Mouse (Mus musculus): ENCODE measurements around the gene Btk.
A peak's percentile ranks its signal among the peaks of the same experiment; 100 is the strongest.
"Not testable (repeated sequence)": the region's sequence is repeated elsewhere in the genome, so short reads cannot be mapped to it uniquely, and the experiment has no call there.

Gene Btk

DNA sequence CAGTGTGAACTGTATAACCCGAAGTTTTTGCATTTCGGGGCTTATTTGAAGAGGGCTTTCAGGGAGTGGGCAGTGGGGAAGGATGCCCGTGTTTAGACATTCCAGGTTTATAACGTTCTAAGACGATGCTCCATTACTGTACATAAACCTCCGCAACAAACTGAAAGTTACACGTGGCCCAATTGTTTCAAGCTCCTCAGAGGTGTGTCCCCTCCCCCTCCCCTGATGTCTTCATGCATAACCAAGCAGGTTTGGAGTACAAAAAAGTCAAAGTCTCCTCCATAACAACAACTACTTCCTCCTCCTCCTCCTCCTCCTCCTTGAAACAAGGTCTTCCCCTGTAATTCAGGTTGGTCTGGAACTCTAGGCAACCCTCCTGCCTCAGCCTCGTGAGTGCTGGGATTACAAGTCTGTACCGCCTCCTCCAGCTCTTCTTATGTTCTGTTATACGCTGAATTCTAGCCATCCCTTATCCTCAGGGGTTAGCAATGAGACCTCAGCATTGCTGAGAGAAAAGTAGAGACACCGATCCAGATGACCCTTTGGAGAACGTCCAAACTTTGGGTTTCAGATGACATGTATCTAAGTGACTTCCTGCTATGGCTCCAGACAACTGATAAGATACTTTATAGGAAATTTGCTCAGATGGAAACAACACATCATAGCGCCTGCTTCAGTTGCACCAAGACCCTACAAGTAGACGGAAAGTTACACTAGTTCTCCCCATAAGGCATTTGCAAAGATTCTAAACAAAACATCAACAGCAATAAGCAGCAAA, 2.7 kb downstream of the Btk start:
- DNase-seq, result no peak

DNA sequence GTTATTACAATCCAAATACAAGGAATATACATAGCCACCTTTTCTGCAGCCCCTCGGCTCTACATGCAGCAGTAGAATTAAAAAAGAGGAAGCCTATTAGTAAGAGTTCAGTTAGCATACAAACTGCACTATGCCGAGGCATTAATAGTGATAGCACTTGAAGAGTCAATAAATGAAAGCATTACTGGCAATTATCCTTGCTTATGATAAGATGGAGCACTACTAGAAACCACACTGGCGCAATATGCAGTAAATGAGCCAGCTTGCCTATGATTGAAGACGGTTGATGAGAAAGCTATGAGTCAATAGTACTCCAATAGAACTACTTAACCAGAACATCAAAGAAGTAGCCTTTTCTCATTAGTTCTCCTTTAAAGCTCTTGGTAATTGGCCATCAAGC, 5.5 kb downstream of the Btk start:
- DNase-seq, result no peak

DNA sequence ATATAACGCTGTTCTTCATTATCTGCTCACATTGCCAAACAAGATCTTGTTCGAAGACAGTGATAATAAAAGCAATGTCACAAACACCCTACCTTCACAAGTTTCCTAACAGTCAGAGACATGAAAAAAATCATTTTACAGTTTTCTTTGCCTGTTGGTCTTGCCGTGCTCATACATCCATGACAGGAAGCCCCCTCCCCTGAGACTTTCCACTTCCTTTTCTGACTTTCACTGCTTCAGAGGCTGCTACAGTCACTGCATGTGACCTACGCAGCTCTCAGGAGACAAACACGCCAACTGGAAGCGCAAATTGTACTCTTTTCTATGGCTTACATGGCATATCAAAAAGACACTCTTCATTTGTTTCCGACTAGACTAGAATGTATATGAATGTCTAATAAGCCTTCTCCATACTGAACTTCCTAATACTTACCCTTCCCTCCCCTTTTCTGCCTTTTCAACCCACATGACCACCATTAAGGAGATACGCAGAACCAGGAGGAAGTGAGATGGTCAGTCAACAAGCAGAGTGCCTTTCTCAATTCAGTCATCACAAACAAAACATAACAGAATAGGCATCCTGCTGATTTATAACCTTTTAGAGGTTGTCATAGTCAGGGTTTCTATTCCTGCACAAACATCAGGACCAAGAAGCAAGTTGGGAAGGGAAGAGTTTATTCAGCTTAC, 16.7 kb downstream of the Btk start:
- no peak for DNase-seq

DNA sequence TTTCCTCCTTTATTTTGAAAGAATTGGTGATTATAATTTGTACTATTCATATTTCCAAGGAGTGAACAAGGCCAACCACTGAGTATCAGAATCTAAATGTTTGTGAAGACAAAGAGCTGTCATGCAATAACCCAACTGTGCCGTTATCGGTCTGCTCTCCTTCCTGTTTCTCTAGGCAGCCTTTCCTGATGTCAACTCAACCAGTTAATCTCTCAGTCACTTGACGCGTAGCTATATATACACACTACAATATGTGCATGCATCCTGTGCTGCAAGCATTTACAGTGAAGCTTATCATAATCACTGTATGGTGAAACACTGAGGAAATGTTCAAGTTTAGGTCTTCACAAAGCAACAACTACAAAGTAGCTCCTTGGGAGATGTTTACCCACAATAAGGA, 19.0 kb downstream of the Btk start:
- no peak for DNase-seq

DNA sequence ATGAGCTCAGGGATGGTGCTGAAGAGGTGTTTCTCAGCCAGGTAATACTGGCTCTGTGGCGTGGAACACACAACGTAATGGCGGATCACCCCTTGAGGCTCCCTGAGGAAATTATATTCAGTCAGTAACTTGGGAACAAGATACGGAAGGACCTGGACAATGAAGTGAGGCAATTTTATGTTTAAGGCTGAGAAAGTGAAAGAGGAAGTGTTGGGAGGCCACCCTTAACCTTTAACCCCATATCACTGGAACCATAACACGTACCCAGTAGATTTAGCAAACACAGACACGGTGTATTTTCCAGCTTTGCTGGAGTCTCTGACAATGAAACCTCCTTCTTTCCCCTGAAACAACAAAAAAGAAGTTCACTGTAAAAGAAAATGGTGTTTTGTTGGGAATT, 28.9 kb downstream of the Btk start:
- no peak for DNase-seq

DNA sequence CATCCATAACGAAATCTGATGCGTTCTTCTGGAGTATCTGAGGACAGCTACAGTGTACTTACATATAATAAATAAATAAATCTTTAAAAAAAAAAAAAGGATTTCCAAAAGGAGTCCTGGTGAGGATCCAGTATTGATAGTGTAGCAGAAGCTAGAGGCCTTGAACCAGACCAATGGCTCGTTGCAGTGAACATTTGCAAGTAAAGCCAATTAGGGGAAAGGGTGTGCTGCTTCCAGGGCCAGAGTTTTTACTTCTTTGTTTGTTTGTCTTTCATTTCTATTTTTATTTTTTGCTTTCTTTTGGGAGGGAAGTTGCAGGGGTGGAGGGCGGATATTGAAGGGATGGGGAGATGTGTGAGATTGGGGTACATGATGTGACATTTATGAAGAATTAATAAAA, 30.0 kb downstream of the Btk start:
- DNase-seq, result no peak

DNA sequence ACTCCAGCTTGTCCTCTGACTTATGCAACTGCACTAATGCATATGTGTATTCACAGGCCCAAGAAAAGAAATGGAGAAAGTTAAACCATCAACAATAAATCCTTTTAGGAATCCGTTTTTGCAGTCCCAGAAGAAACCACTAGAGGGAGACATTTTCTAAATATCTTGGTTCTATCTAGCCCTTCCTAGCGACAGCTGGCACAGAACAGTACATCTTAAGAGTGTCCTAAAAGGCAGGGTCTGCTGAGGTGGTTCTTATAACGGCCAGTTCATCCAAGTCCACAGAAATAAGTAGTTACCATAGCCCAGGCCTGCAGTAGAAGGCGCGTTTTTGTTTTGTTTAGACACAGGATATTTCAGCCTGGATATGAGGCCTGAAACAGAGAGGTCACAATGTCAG, 32.5 kb downstream of the Btk start:
- peak; percentile 66 for DNase-seq

DNA sequence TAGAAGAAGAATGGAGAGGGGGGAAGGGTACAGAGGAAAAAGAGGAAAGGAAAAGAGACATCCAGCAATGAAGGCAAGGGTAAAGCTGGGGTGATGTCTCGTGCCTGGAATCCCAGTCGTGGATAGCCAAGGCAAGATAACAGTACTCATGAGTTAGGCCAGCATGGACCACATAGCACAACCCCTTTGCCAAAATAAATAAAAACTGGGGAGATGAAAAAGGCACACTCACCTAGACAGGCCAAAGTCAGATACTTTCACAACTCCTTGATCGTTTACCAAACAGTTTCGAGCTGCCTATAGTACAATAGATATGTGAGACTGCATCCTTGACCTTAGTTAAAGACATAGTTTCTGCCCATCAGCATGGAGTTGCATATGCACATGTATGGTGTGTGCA, 36.0 kb downstream of the Btk start:
- DNase-seq, result no peak

DNA sequence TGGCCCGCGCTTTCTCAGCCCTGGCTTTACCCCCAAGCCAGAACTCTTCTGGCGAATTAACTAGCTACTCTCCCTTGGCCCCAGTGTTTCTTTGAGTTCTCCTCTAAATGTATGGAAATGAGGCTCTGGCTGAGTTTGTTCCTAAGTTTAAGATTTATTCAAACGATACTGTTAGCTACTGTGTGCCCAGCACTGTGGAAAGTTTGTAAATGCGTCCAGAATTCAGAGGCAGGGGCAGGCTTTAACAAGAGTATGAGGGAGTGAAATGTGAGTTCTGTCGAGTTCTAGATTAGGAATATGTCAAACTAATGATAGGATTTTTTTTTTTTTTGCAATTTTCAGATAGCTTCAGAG, 41.4 kb downstream of the Btk start:
- DNase-seq, result no peak

DNA sequence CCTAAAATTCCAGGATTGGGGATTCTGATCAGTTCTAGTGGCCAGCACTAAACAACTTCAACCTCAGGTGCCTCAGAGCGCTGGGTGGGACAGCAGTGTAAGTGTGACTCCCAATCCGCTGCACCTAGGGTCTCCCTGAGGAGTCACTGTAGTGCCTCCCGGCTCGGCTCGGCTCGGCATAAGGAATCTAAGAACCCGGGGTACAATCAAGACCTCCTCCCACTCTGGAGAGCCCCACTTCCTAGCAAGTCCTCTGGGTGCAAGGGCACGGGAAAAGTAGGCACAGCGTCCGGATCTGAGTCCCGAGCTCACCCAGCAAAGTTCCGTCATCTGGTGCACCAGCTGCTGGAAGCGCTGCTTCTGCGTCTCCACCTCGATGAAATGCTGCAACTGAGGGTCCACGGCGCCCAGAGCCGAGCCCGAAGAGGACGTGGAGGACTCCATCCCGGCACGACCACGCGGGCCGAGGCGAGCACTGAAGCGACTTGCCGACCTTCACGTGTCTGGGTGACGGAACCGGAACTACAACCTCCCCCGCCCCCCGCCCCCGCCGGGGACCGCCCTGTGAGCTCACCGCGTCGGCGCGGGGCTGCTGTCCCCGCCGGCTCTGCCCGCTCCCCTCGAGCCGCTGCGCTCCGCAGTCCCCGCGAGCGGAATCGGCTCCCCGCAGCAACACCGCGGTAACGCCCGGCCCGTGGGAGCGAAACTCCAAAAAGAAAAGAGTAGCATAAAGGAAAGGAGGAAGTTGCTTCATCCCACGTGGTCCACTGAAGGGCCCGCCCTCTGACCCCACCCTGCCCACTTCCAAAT, 42.0 kb downstream of the Btk start, which contains the start of gene Timm8a1:
Gene Timm8a1, minus strand, starts transcription at position 721 of the 810 bp plus-strand sequence.
- peak; percentile 32 for DNase-seq

DNA sequence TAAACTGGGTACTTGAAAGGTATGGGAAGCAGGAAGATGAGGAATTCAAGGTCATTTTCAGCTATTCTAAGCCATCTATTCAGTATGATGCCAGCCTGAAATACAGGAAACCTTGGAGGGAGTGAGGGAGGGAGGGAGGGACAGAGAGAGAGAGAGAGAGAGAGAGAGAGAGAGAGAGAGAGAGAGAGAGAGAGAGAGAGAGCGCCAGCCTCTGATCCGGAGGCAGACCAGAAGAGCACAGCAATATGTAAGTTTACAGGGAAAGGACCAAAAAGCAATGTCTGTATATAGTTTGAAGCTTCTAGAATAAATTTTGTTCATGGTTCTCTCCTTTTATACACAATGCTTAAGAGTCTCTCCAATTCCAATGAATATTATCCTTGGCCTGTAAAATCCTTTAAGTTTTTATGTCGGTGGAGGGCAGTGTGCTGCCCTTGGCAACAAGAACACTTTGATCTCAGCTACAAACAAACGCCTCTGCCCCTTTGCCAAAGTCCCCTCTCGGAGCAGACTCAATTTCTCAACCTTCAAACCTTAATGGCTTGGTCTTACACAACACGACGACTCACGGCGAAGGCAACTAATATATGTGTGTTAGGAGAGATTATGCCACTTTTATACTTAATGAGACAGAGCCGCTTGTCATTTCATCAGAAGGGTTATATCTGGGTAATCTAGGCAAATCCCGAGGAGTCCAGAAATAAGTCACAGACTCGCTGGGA, 42.8 kb downstream of the Btk start:
- DNase-seq, result no peak

DNA sequence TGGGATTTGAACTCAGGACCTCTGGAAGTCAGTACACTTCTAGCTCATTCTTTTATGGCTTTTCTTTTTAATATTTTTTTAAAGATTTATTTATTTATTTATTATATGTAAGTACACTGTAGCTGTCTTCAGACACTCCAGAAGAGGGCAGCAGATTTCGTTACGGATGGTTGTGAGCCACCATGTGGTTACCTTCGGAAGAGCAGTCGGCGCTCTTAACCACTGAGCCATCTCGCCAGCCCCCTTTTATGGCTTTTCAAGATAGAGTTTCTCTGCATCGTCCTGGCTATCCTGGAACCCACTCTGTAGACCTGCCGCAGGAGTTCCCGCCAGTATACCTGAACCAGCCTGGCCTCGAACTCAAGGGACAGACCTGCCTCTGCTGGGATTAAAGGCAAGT, 43.6 kb downstream of the Btk start:
- not testable (repeated sequence) for DNase-seq

DNA sequence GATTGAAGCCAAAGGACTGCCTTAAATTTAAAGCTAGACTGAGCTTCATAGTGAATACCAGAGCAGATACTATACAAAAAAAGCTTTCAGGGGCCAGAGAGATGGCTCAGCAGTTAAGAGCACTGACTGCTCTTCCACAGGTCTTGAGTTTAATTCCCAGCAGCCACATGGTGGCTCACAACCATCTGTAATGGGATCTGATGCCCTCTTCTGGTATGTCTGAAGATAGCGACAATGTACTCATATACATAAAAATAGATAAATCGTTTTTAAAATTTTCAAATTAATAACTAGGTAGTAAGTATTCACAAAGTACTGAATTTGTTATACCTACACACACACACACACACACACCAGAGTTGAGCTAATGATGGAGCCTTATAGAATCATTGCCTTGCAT, 50.0 kb downstream of the Btk start:
- no peak for DNase-seq

DNA sequence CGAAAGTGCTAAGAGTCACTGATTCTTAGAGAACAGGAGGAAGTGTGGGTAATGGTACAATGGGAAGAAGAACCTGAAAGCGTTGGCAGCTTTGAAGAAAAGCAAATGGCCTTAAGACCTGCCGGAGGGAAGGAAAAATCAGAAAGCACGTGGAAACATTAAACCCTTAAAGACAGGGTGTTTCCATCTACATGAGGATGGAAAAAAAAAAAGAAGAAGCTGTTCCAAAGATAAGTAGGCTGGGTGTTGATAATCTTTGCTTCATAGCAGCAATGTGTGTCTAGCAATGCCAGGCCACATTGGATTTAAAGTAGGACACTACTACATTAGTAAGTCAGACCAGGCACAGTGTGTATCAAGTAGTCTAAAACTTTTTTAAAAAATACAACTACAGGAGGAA, 58.1 kb downstream of the Btk start:
- no peak for DNase-seq

DNA sequence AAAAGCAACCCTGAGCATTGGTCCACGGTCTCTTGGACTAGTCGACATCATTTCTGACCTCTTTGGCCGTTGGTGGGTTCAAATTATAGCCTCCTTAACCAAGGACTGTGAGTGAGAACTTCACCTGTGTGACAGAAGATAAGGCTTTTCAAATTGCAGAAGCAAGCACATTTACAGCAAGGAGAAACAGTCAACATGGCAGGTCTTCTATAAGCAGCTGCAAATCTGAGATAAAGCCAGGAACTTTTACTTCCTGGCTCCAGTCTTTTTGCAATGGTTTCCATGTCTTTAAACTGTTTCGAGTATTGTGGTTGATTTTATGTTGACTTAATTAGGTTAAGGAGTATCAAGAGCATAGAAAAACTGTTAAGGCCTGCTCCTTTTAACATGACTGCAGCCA, 59.6 kb downstream of the Btk start:
- no peak for DNase-seq

DNA sequence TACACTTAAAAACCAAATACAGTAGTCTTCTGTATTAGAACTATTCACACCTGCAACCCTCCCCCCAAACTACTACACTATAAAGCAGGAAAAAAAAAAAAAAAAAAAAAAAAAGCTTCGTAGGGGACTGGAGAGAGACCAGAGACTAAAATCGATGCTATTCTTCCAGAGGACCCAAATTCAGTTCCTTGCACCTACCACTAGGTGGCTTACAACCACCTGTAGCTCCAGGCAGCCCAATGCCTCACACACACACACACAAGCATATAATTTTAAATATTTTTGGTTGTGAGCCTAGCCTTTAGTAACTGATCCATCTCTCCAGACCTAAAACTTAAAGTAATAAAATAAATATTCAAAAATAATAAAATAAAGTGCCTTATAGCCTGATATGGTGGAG, 73.9 kb downstream of the Btk start:
- DNase-seq, result no peak

DNA sequence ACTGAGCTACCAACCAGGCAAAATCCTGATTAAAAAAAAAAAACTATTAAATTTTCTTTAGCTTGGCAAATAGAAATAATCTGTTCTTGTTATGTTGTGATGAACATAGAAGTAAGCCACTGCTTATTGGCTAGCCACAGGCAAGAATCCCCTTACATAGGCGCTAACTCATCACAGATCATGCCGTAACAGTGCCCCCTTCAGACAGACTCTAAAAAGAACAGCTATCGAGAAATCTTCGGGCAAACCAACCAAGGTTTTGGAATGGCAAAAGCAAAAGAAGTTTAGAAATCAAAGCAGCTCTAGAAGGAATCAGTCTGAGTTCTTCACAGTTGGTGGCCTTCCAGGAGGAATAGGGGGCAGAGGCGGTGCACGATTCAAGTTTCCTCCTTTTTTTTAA, 75.4 kb downstream of the Btk start:
- no peak for DNase-seq

DNA sequence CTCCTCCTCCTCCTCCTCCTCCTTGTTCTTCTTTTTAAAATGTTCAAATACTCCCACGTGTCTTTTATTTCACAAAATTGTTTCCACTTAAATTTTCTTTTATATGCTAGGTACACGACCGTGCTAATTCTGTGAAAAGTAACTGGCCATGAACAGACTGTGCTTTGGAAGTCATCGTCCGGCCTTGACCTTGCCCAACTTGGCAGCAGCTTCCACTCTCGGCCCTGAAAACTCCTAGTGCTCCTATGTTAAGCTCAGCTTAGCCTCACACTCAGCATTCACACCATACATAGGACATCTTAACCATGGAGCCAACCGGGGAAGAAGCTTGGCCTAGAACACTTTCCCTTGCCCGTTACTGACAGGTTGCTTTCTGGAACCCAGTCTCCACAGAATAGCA, 82.7 kb downstream of the Btk start:
- no peak for DNase-seq
